Mouse (Mus musculus) limb, embryonic 11.5 days (tissue): ENCODE results near the gene Map4k3. TPM values are rescaled to one million over a fixed set of nuclear protein-coding genes. Genes with fewer than 3 reads are reported as not detected.
"Not testable (repeated sequence)": the region's sequence is repeated elsewhere in the genome, so short reads cannot be mapped to it uniquely, and the experiment has no call there.

Experiments used
- ATAC-seq: fragments of 200-750 bp; cut with Nextera tagmentation; 2 replicates; pipeline ENCODE4 v1.8.0; 2017; ENCODE audit warnings: low read depth; ENCODE audit not compliant: insufficient number of reproducible peaks, low FRiP score, low TSS enrichment
- DNase-seq: peaks from one replicate; pipeline ENCODE4 v3.0.0-alpha.2; 2015; ENCODE audit warnings: low spot score
- H3K27ac ChIP-seq: fragments of 300-500 bp; sonication (generic); replicated peaks from 2 replicates; pipeline ENCODE4 v1.5.1; 2014; ENCODE audit warnings: low read depth, mild to moderate bottlenecking, low read length
- H3K27me3 ChIP-seq: fragments of 300-500 bp; sonication (generic); 2 replicates; pipeline ENCODE4 v1.6.1; 2014; ENCODE audit warnings: mild to moderate bottlenecking, low read length, mixed read lengths; ENCODE audit not compliant: control insufficient read depth, insufficient read depth
- H3K36me3 ChIP-seq: fragments of 300-500 bp; sonication (generic); 2 replicates; pipeline ENCODE4 v1.6.1; 2014; ENCODE audit warnings: mild to moderate bottlenecking, low read length, moderate library complexity, mixed read lengths; ENCODE audit not compliant: control insufficient read depth, insufficient read depth
- H3K4me1 ChIP-seq: fragments of 300-500 bp; sonication (generic); 2 replicates; pipeline ENCODE4 v1.6.1; 2014; ENCODE audit warnings: low read length, mixed read lengths; ENCODE audit not compliant: control insufficient read depth, insufficient read depth
- H3K4me2 ChIP-seq: fragments of 300-500 bp; sonication (generic); 2 replicates; pipeline ENCODE4 v1.6.1; 2014; ENCODE audit warnings: low read depth, mild to moderate bottlenecking, moderate library complexity; ENCODE audit not compliant: severe bottlenecking
- H3K4me3 ChIP-seq: fragments of 300-500 bp; sonication (generic); 2 replicates; pipeline ENCODE4 v1.5.1; 2014; ENCODE audit warnings: low read depth, low read length
- H3K9ac ChIP-seq: fragments of 300-500 bp; sonication (generic); 2 replicates; pipeline ENCODE4 v1.6.1; 2014; ENCODE audit warnings: mild to moderate bottlenecking, low read length
- H3K9me3 ChIP-seq: fragments of 300-500 bp; sonication (generic); 2 replicates; pipeline ENCODE4 v1.6.1; 2016; ENCODE audit warnings: low read length; ENCODE audit not compliant: control insufficient read depth
- WGBS: fragments of 180-500 bp; shearing (Covaris S2); extraction: QIAGEN DNeasy Blood & Tissue Kit; methylation state at CpG from one replicate; pipeline ENCODE4 v1.1.7; 2014; 5-methylcytosine and 5-hydroxymethylcytosine counted together
- polyA plus RNA-seq: library from polyadenylated mRNA; unstranded; fragments of >200 nt; fragmentation: Nextera tagmentation; extraction: Ambion mirVana; gene quantifications from 2 replicates; pipeline ENCODE4 v1.2.1, GENCODE M21; 2014

Map4k3 gene
- polyA plus RNA-seq, 1 experiment from 2014 or later, result 33.7 TPM

DNA sequence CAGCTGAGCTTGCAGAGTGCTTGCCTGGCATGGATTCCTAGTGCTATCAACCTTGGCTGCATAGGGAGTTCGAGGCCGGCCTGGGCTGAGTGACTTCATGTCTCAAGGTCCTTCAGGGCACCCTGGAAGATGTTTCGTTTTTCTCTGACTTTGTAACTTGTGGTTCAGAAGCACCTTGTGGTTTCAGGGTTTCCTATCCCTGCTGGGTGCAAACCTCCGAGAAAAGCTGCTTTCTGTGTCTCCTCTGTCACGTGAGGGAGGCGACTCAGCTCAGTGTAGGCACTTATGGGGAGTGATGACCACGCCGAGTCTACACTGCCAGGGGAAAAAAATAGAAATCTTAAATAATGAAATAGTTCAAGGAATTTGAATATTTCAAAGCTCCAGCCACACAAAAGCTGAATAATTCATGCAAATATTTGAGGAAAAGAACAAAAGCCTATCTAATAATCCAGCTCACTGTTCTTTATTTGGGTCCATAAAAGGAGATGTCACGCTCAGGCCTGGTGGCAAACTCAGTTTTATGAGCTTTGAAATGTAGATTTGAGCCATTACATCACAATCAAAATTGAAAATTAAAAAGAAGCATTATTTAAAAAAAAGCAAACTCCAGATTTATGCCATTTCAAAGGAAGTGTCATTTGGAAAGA, 34.2 kb upstream of the Map4k3 start:
- H3K4me3 ChIP-seq, result no peak overlapping the region
- no peaks in the 10 kb centered on the region for H3K27me3 ChIP-seq
- no peak overlapping the region for H3K4me2 ChIP-seq
- no peaks in the 10 kb centered on the region for H3K4me1 ChIP-seq
- ATAC-seq (no peak), DNase-seq (no peak)
- WGBS, result 88% methylated on average over 9 of the region's 9 CpGs
- H3K27ac ChIP-seq, result no peak overlapping the region
- no peaks in the 10 kb centered on the region for H3K36me3 ChIP-seq
- H3K9me3 ChIP-seq, result no peaks in the 10 kb centered on the region
- no peak overlapping the region for H3K9ac ChIP-seq

DNA sequence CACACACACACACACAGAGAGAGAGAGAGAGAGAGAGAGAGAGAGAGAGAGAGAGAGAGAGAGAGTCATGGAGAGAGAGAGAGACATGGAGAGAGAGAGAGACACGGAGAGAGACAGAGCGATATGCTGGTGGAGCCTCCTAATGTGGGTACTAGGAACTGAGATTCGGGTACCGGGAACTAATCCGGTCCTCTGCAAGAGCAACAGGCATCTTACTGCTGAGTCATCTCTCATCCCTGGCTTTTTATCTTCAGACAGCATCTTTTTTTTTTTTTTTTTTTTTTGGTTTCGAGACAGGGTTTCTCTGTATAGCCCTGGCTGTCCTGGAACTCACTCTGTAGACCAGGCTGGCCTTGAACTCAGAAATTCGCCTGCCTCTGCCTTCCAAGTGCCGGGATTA, 32.9 kb upstream of the Map4k3 start:
- 93% methylated on average over 7 of the region's 8 CpGs for WGBS
- H3K4me2 ChIP-seq, H3K9ac ChIP-seq, H3K4me3 ChIP-seq, H3K9me3 ChIP-seq, H3K4me1 ChIP-seq, H3K27ac ChIP-seq, H3K27me3 ChIP-seq, DNase-seq, H3K36me3 ChIP-seq, ATAC-seq: not testable (repeated sequence)

DNA sequence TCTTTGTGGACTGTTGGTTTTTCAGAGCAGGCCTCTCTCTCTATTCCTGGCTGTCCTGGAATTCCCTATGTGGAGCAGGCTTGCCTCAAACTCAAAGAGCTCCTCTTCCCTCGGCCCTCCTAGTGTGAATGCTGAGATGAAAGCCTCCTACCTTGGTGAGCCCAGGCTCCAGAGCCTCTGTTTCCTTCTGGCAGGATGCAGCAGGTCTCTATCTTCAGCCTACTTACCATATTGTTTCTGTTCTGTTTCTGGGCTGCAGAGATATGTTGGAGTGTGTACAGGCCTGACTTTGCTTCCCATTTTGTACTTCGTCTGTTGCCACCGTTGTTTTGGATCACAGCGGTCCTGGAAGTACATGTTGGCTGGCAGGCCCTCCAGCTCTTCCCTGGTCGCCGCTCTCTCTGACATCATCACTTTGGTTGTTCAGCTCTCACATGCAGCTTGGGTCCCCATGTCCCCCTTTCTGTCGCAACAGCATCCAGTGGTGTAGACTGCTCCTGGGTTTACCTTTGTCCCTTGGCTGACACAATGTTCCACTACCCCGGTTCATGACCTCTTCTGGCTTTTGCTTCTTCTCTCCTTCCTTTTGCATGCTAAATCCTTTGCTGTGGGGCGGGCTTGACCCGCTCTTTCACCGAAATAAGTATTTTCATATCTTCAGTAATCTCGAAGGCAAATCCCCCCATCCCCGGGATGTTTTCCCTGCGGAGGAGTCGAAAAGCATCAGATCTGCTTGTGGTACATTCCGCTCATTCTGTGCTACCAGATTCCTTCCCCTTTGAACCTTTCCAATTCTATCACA, 32.3 kb upstream of the Map4k3 start:
- Histone ChIP-seq H3K27me3 (no peaks in the 10 kb centered on the region), H3K4me2 (no peak overlapping the region), H3K4me1 (no peaks in the 10 kb centered on the region), H3K9ac (no peak overlapping the region), H3K36me3 (no peaks in the 10 kb centered on the region), H3K9me3 (no peaks in the 10 kb centered on the region), H3K4me3 (no peak overlapping the region), H3K27ac (no peak overlapping the region)
- DNase-seq, result no peak
- ATAC-seq, result no peak
- 91% methylated on average over 16 of the region's 16 CpGs for WGBS

DNA sequence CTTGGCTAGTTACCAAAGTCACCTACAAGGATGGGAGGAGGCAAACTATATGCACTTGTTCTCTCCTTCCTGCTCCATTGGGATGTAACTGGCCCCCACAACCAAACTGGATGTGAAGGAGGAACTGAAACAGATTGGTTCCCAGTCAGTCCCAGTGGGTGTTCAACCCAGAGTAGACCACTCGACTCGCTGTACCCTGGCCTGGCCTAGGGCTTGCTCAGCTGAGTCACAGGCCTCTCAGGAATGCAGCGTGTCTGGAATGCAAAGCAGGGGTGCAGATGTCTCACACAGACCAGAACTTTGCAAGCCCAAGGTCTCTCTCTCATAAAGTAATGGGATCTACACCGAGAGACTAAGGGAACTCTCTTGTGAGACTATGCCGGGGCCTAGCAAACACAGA, 27.8 kb upstream of the Map4k3 start:
- no peak overlapping the region for H3K27ac ChIP-seq
- H3K4me3 ChIP-seq, result no peak overlapping the region
- 86% methylated on average over 5 of the region's 5 CpGs for WGBS

DNA sequence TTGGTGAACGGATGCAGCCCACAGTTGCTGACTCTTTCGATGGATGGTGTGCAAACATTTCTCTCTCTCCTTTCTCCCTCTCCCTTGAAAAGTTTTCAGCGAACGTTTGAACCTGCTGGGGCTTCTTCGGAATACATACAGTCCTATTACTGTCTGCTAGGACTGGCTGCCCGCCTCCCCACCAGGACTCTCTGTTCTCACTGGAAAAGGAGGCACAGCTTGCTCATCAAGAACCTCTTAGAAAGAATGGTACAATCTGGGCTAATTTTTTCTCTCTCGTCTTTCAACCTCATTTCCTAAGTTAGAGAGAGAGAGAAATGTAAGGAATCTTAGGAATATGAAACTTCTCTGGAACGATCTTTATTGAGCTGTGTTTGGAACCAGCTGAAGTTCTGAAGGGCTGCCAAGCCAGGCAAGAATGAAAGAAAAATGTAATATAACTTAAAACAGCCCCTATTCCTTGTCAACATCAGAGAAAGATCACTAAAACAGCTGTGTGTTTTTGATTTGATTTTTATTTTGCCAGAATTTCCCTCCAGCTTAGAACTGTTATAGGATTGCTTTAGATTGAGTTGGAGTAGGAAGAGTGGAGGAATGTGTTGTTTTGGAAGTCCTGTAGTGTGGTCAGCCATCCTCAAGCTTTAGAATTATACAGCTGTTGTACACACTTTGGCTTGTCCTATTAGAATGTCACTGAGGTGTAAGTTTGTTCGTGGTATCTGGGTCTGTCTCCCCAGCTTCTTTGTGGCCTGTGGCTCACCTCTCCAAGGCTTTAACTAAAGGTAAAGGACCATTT, 27.0 kb upstream of the Map4k3 start:
- H3K9me3 ChIP-seq, result no peaks in the 10 kb centered on the region
- H3K36me3 ChIP-seq, result no peaks in the 10 kb centered on the region
- H3K4me2 ChIP-seq, result no peak overlapping the region
- H3K4me1 ChIP-seq, result 0 out of 2 replicates have a peak, but pooled peaks cover 5% of the 10 kb centered on the region
- no peak overlapping the region for H3K9ac ChIP-seq
- no peak overlapping the region for H3K27ac ChIP-seq
- no peak overlapping the region for H3K4me3 ChIP-seq
- no peaks in the 10 kb centered on the region for H3K27me3 ChIP-seq
- DNase-seq (no peak), ATAC-seq (no peak)
- WGBS, result 79% methylated on average over 9 of the region's 9 CpGs

More for the DNA sequence above, 27.8 kb upstream of the Map4k3 start:
- no peak for DNase-seq
- Histone ChIP-seq H3K36me3 (no peaks in the 10 kb centered on the region), H3K9ac (no peak overlapping the region), H3K4me2 (no peak overlapping the region), H3K9me3 (no peaks in the 10 kb centered on the region), H3K27me3 (no peaks in the 10 kb centered on the region), H3K4me1 (0 out of 2 replicates have a peak, but pooled peaks cover 5% of the 10 kb centered on the region)
- no peak for ATAC-seq

DNA sequence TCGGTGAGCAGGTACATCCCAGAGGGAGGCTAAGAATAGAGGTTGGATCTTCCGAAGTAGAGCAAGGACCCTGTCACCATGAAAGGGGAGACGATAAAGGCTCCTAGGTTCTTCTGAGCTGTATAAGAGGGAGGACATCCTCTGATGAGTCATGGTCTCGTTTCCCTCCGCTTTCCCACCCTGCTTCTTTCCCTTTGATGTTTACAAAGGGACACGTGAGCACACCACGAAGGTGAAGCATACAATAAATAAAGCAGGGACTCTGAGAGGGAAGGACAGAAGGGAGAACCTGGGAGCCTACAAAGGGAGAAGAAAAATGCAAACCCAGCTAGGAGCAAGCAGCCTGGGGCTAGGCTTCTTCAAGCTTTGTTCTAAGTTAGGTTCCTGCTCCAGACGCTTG, 26.3 kb upstream of the Map4k3 start:
- Histone ChIP-seq H3K27ac (no peak overlapping the region), H3K4me2 (no peak overlapping the region), H3K4me3 (no peak overlapping the region), H3K36me3 (no peaks in the 10 kb centered on the region), H3K9me3 (no peaks in the 10 kb centered on the region), H3K27me3 (no peaks in the 10 kb centered on the region), H3K9ac (no peak overlapping the region), H3K4me1 (0 out of 2 replicates have a peak, but pooled peaks cover 5% of the 10 kb centered on the region)
- 52% methylated on average over 8 of the region's 8 CpGs for WGBS
- no peak for ATAC-seq
- DNase-seq, result no peak

DNA sequence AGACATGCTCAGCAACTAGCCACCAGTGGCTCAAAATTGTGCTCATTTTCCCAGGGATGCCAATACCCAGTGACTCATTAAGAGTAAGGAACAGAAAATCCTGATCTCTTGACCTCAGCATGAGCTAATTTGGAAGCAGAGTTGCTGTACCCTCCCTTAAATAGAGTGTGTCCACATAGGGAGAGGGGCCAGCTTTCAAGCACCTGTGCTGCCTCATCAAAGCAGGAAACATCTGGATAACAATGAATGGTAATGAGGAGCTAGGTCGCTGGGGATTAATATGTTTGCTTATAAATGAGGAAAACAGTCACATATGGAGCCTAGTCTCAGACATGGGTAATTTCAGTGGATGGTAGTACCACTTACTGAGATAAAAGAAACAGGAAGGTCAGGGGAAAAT, 24.2 kb upstream of the Map4k3 start:
- Histone ChIP-seq H3K27me3 (no peaks in the 10 kb centered on the region), H3K4me3 (no peak overlapping the region), H3K4me2 (no peak overlapping the region), H3K36me3 (no peaks in the 10 kb centered on the region), H3K27ac (no peak overlapping the region), H3K9me3 (no peaks in the 10 kb centered on the region), H3K9ac (no peak overlapping the region), H3K4me1 (0 out of 2 replicates have a peak, but pooled peaks cover 5% of the 10 kb centered on the region)
- 0% methylated on average over 1 of the region's 1 CpGs for WGBS
- ATAC-seq (0 out of 2 replicates have a peak, but pooled peaks have one; percentile 72), DNase-seq (peak; percentile 43)

DNA sequence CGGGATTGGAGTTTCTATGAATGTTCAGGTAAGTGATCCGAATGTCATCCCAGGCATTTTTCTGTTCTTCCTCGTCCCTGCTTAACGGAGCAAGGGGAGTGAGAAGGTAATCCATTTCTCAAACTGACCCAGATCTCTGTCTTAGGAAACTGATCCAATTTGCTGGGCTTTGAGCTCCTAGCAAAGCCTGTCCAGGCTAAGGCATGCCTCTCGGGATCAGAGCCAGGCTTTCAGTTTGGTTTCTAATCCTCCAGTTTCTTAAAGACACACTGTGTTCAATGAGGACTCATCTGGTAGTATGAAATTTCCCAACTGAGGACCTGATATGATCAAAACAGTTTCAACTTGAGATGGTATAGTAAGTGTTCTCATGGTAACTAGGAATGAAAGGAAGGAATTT, 11.1 kb upstream of the Map4k3 start:
- Histone ChIP-seq H3K4me1 (no peaks in the 10 kb centered on the region), H3K27ac (no peak overlapping the region), H3K4me2 (no peak overlapping the region), H3K27me3 (no peaks in the 10 kb centered on the region), H3K36me3 (no peaks in the 10 kb centered on the region), H3K4me3 (no peak overlapping the region), H3K9ac (no peak overlapping the region), H3K9me3 (no peaks in the 10 kb centered on the region)
- WGBS, result 91% methylated on average over 5 of the region's 5 CpGs
- no peak for DNase-seq
- no peak for ATAC-seq
